Mouse (Mus musculus): ENCODE data around the gene Psmc1.

Gene Psmc1

GRCm38 (mm10) chr12:100109986-100110696 lies at the start of gene Psmc1:
Psmc1 (plus strand) TSS chr12:100110154.
- DNase-seq: peak; percentile 72 to 81

- peak in 1 of 2 experiments; percentile 2 for DNase-seq
Observed at GRCm38 (mm10) chr12:100061071-100061470, 48.9 kb upstream of the Psmc1 start.

- DNase-seq: no peak
Observed at GRCm38 (mm10) chr12:100061826-100062225, 48.1 kb upstream of the Psmc1 start.

GRCm38 (mm10) chr12:100062584-100062983 lies 47.4 kb upstream of the Psmc1 start:
- no peak for DNase-seq

- no peak for DNase-seq
Observed at GRCm38 (mm10) chr12:100065109-100065508, 44.8 kb upstream of the Psmc1 start.

GRCm38 (mm10) chr12:100067477-100067876 lies 42.5 kb upstream of the Psmc1 start:
- no peak for DNase-seq

GRCm38 (mm10) chr12:100073201-100073672 lies 36.7 kb upstream of the Psmc1 start:
- peak in 1 of 2 experiments; percentile 6 for DNase-seq

- no peak for DNase-seq
Observed at GRCm38 (mm10) chr12:100075715-100076114, 34.2 kb upstream of the Psmc1 start.

- no peak for DNase-seq
Observed at GRCm38 (mm10) chr12:100079636-100080286, 30.2 kb upstream of the Psmc1 start.

GRCm38 (mm10) chr12:100088026-100088425 lies 21.9 kb upstream of the Psmc1 start:
- DNase-seq: no peak

GRCm38 (mm10) chr12:100089265-100089664 lies 20.7 kb upstream of the Psmc1 start:
- no peak for DNase-seq

GRCm38 (mm10) chr12:100090750-100091149 lies 19.2 kb upstream of the Psmc1 start:
- DNase-seq: no peak

GRCm38 (mm10) chr12:100093046-100093445 lies 16.9 kb upstream of the Psmc1 start:
- DNase-seq: no peak

- DNase-seq: no peak
Observed at GRCm38 (mm10) chr12:100099971-100100706, 9.8 kb upstream of the Psmc1 start.

GRCm38 (mm10) chr12:100100707-100101030 lies 9.3 kb upstream of the Psmc1 start:
- DNase-seq: no peak

GRCm38 (mm10) chr12:100101651-100102050 lies 8.3 kb upstream of the Psmc1 start:
- no peak for DNase-seq

GRCm38 (mm10) chr12:100104530-100104929 lies 5.4 kb upstream of the Psmc1 start:
- no peak for DNase-seq

GRCm38 (mm10) chr12:100106275-100106895 lies 3.6 kb upstream of the Psmc1 start:
- DNase-seq: peak; percentile 79 to 83

- no peak for DNase-seq
Observed at GRCm38 (mm10) chr12:100107436-100107835, 2.5 kb upstream of the Psmc1 start.

GRCm38 (mm10) chr12:100115982-100116381 lies 6.0 kb downstream of the Psmc1 start:
- no peak for DNase-seq

GRCm38 (mm10) chr12:100122921-100123381 lies 13.0 kb downstream of the Psmc1 start:
- peak; percentile 58 to 67 for DNase-seq

- DNase-seq: no peak
Observed at GRCm38 (mm10) chr12:100123476-100123875, 13.5 kb downstream of the Psmc1 start.

Measured in cerebellum, adult 18-20 months (tissue).